Mouse (Mus musculus) heart, postnatal 0 days (tissue): ENCODE measurements around the gene Cntnap5c. TPM values are rescaled to one million over a fixed set of nuclear protein-coding genes. Genes with fewer than 3 reads are reported as not detected.

Experiments used
- ATAC-seq: fragments of 200-750 bp; cut with Nextera tagmentation; 2 replicates; pipeline ENCODE4 v1.8.0; 2017; ENCODE audit warnings: low read depth, moderate number of reproducible peaks, moderate library complexity; ENCODE audit not compliant: insufficient read depth
- DNase-seq: peaks from one replicate; pipeline ENCODE4 v3.0.0-alpha.2; 2016; ENCODE audit warnings: low spot score
- H3K27ac ChIP-seq: fragments of 300-500 bp; sonication (generic); 2 replicates; pipeline ENCODE4 v1.5.1; 2014; ENCODE audit warnings: low read depth, mild to moderate bottlenecking
- H3K27me3 ChIP-seq: fragments of 300-500 bp; sonication (generic); 2 replicates; pipeline ENCODE4 v1.6.1; 2014; ENCODE audit warnings: low read length, mixed read lengths; ENCODE audit not compliant: control insufficient read depth, insufficient read depth
- H3K36me3 ChIP-seq: fragments of 300-500 bp; sonication (generic); replicated peaks from 2 replicates; pipeline ENCODE4 v1.6.1; 2014; ENCODE audit warnings: low read length, mixed read lengths; ENCODE audit not compliant: control insufficient read depth, insufficient read depth
- H3K4me1 ChIP-seq: fragments of 300-500 bp; sonication (generic); 2 replicates; pipeline ENCODE4 v1.6.1; 2014; ENCODE audit warnings: antibody characterized with exemption; ENCODE audit not compliant: control insufficient read depth, insufficient read depth
- H3K4me2 ChIP-seq: fragments of 300-500 bp; sonication (generic); 2 replicates; pipeline ENCODE4 v1.6.1; 2014; ENCODE audit warnings: low read depth, mild to moderate bottlenecking, low read length, moderate library complexity
- H3K4me3 ChIP-seq: fragments of 300-500 bp; sonication (generic); 2 replicates; pipeline ENCODE4 v1.5.1; 2014; ENCODE audit warnings: low read depth, low read length
- H3K9ac ChIP-seq: fragments of 300-500 bp; sonication (generic); replicated peaks from 2 replicates; pipeline ENCODE4 v1.6.1; 2014; ENCODE audit warnings: low read depth, low read length, mixed read lengths
- H3K9me3 ChIP-seq: fragments of 300-500 bp; sonication (generic); replicated peaks from 2 replicates; pipeline ENCODE4 v1.6.1; 2016; ENCODE audit warnings: low read length; ENCODE audit not compliant: control insufficient read depth
- CTCF ChIP-seq: IDR thresholded peaks from 2 replicates; pipeline ENCODE4 v1.5.1; 2016; ENCODE audit warnings: antibody characterized with exemption, control low read depth, low read depth
- EP300 ChIP-seq: IDR thresholded peaks from 2 replicates; pipeline ENCODE4 v1.6.1; 2016; ENCODE audit warnings: antibody characterized with exemption, low read depth
- WGBS: fragments of 180-500 bp; shearing (Covaris S2); extraction: QIAGEN DNeasy Blood & Tissue Kit; methylation state at CpG from one replicate; pipeline ENCODE4 v1.1.7; 2014; 5-methylcytosine and 5-hydroxymethylcytosine counted together
- polyA plus RNA-seq: library from polyadenylated mRNA; unstranded; fragments of >200 nt; fragmentation: Nextera tagmentation; extraction: Ambion mirVana; gene quantifications from 2 replicates; pipeline ENCODE4 v1.2.1, GENCODE M21; 2015
- total RNA-seq: library from RNA; depleted of rRNA; stranded (reverse); fragments of >200 nt; gene quantifications from 2 replicates; pipeline ENCODE4 v1.2.3, GENCODE M21; 2014; ENCODE audit warnings: low replicate concordance; rRNA removed

Gene Cntnap5c
- total and polyA plus RNA-seq, 2 experiments from 2014 or later = not detected

GRCm38 (mm10) chr17:58356224-58356623, 586.9 kb downstream of the Cntnap5c start:
- Histone ChIP-seq H3K27ac (no peak overlapping the region), H3K36me3 (no peaks in the 10 kb centered on the region), H3K4me3 (no peak overlapping the region), H3K4me2 (no peak overlapping the region), H3K9me3 (no peaks in the 10 kb centered on the region), H3K9ac (no peak overlapping the region), H3K27me3 (no peaks in the 10 kb centered on the region), H3K4me1 (no peaks in the 10 kb centered on the region)
- ATAC-seq (no peak), DNase-seq (no peak)
- 55% methylated on average over 2 of the region's 2 CpGs for WGBS
- TF ChIP-seq EP300 (no peak), CTCF (no peak)

GRCm38 (mm10) chr17:58363582-58364267, 594.4 kb downstream of the Cntnap5c start:
- DNase-seq = no peak
- no peak overlapping the region for H3K4me2 ChIP-seq
- 60% methylated on average over 4 of the region's 4 CpGs for WGBS
- H3K9me3 ChIP-seq = no peaks in the 10 kb centered on the region
- H3K4me3 ChIP-seq = no peak overlapping the region
- H3K36me3 ChIP-seq = no peaks in the 10 kb centered on the region
- H3K27me3 ChIP-seq = no peaks in the 10 kb centered on the region
- H3K4me1 ChIP-seq = no peaks in the 10 kb centered on the region
- ATAC-seq = no peak
- H3K27ac ChIP-seq = no peak overlapping the region
- no peak overlapping the region for H3K9ac ChIP-seq
- TF ChIP-seq CTCF (no peak), EP300 (no peak)

GRCm38 (mm10) chr17:58370089-58370488, 600.7 kb downstream of the Cntnap5c start:
- H3K4me2 ChIP-seq = no peak overlapping the region
- ATAC-seq (no peak), DNase-seq (no peak)
- no peak overlapping the region for H3K4me3 ChIP-seq
- TF ChIP-seq EP300 (no peak), CTCF (no peak)
- no peaks in the 10 kb centered on the region for H3K4me1 ChIP-seq
- H3K27ac ChIP-seq = no peak overlapping the region
- no peaks in the 10 kb centered on the region for H3K9me3 ChIP-seq
- H3K9ac ChIP-seq = no peak overlapping the region
- no peaks in the 10 kb centered on the region for H3K36me3 ChIP-seq
- H3K27me3 ChIP-seq = no peaks in the 10 kb centered on the region

GRCm38 (mm10) chr17:58407769-58408168, 638.4 kb downstream of the Cntnap5c start:
- Histone ChIP-seq H3K27ac (no peak overlapping the region), H3K4me3 (no peak overlapping the region), H3K27me3 (no peaks in the 10 kb centered on the region), H3K9ac (no peak overlapping the region), H3K4me2 (no peak overlapping the region), H3K36me3 (no peaks in the 10 kb centered on the region), H3K4me1 (no peaks in the 10 kb centered on the region), H3K9me3 (no peaks in the 10 kb centered on the region)
- DNase-seq (no peak), ATAC-seq (no peak)
- TF ChIP-seq CTCF = no peak
- TF ChIP-seq EP300 = no peak

GRCm38 (mm10) chr17:58408756-58409155, 639.4 kb downstream of the Cntnap5c start:
- no peak for DNase-seq
- TF ChIP-seq CTCF = no peak
- TF ChIP-seq EP300 = no peak
- WGBS = 55% methylated on average over 1 of the region's 1 CpGs

GRCm38 (mm10) chr17:58437443-58437842, 668.1 kb downstream of the Cntnap5c start:
- TF ChIP-seq CTCF (no peak), EP300 (no peak)
- Histone ChIP-seq H3K36me3 (no peaks in the 10 kb centered on the region), H3K4me1 (no peaks in the 10 kb centered on the region), H3K4me3 (no peak overlapping the region), H3K27me3 (no peaks in the 10 kb centered on the region), H3K27ac (no peak overlapping the region), H3K9me3 (no peaks in the 10 kb centered on the region), H3K9ac (no peak overlapping the region), H3K4me2 (no peak overlapping the region)
- no peak for DNase-seq
- ATAC-seq = no peak

More at GRCm38 (mm10) chr17:58408756-58409155, 639.4 kb downstream of the Cntnap5c start:
- no peak overlapping the region for H3K4me2 ChIP-seq
- H3K27me3 ChIP-seq = no peaks in the 10 kb centered on the region
- no peak overlapping the region for H3K9ac ChIP-seq
- H3K36me3 ChIP-seq = no peaks in the 10 kb centered on the region
- H3K4me1 ChIP-seq = no peaks in the 10 kb centered on the region
- no peaks in the 10 kb centered on the region for H3K9me3 ChIP-seq
- no peak overlapping the region for H3K4me3 ChIP-seq
- ATAC-seq = no peak
- no peak overlapping the region for H3K27ac ChIP-seq

Other genes with a start within 250 kb of the Cntnap5c start
- not detected in 2 replicates for gene Vmn2r120, start 224.1 kb upstream of the Cntnap5c start, total RNA-seq
- not detected in 2 replicates for gene Vmn2r120, start 224.1 kb upstream of the Cntnap5c start, polyA plus RNA-seq
- not detected in 2 replicates for gene Gm21834, start 27.4 kb upstream of the Cntnap5c start, total RNA-seq
- not detected in 2 replicates for gene Gm21834, start 27.4 kb upstream of the Cntnap5c start, polyA plus RNA-seq